Mouse (Mus musculus): ENCODE results near the gene Atp8a1.
A peak's percentile ranks its signal among the peaks of the same experiment; 100 is the strongest.

Gene Atp8a1

GRCm38 (mm10) chr5:67847253-67848165 lies at the start of gene Atp8a1:
TSS of gene Atp8a1 (minus strand) at chr5:67847434.
- DNase-seq: peak; percentile 99

GRCm38 (mm10) chr5:67884422-67885210 lies 37.4 kb upstream of the Atp8a1 start:
- DNase-seq: no peak

- peak; percentile 53 for DNase-seq
Measured at GRCm38 (mm10) chr5:67883564-67884171, 36.4 kb upstream of the Atp8a1 start.

- DNase-seq: no peak
Measured at GRCm38 (mm10) chr5:67871414-67871813, 24.2 kb upstream of the Atp8a1 start.

GRCm38 (mm10) chr5:67866221-67866620 lies 19.0 kb upstream of the Atp8a1 start:
- DNase-seq: peak; percentile 6

- DNase-seq: no peak
Measured at GRCm38 (mm10) chr5:67865670-67866069, 18.4 kb upstream of the Atp8a1 start.

GRCm38 (mm10) chr5:67864508-67865060 lies 17.4 kb upstream of the Atp8a1 start:
- DNase-seq: no peak

GRCm38 (mm10) chr5:67863950-67864391 lies 16.7 kb upstream of the Atp8a1 start:
- DNase-seq: peak; percentile 23

GRCm38 (mm10) chr5:67854963-67855606 lies 7.9 kb upstream of the Atp8a1 start:
- DNase-seq: no peak

- no peak for DNase-seq
Measured at GRCm38 (mm10) chr5:67852860-67853259, 5.6 kb upstream of the Atp8a1 start.

- no peak for DNase-seq
Measured at GRCm38 (mm10) chr5:67849411-67849810, 2.2 kb upstream of the Atp8a1 start.

- no peak for DNase-seq
Measured at GRCm38 (mm10) chr5:67848511-67849014, 1.3 kb upstream of the Atp8a1 start.

- DNase-seq: peak; percentile 82
Measured at GRCm38 (mm10) chr5:67846361-67847224, 641 bp downstream of the Atp8a1 start.

- DNase-seq: peak; percentile 69
Measured at GRCm38 (mm10) chr5:67845190-67845691, 2.0 kb downstream of the Atp8a1 start.

- DNase-seq: peak; percentile 28
Measured at GRCm38 (mm10) chr5:67844070-67844469, 3.2 kb downstream of the Atp8a1 start.

GRCm38 (mm10) chr5:67842306-67842705 lies 4.9 kb downstream of the Atp8a1 start:
- DNase-seq: peak; percentile 36

- no peak for DNase-seq
Measured at GRCm38 (mm10) chr5:67833841-67834240, 13.4 kb downstream of the Atp8a1 start.

GRCm38 (mm10) chr5:67831293-67832147 lies 15.7 kb downstream of the Atp8a1 start:
- DNase-seq: no peak

GRCm38 (mm10) chr5:67828356-67828755 lies 18.9 kb downstream of the Atp8a1 start:
- no peak for DNase-seq

- no peak for DNase-seq
Measured at GRCm38 (mm10) chr5:67826935-67827334, 20.3 kb downstream of the Atp8a1 start.

All from lung, postnatal 36 days (tissue).